Mouse (Mus musculus): ENCODE results near the gene Scd3. TPM values are rescaled to one million over a fixed set of nuclear protein-coding genes. Genes with fewer than 3 reads are reported as not detected.
"Not testable (repeated sequence)": the region's sequence is repeated elsewhere in the genome, so short reads cannot be mapped to it uniquely, and the experiment has no call there.

The Scd3 gene
- polyA plus RNA-seq, 1 experiment from 2014 or later = 0.18 TPM

GRCm38 (mm10) chr19:44247281-44248080 is 44.4 kb downstream of the Scd3 start:
- Histone ChIP-seq H3K27ac (ENCODE audit: low read length) (peak overlapping the region; percentile 93), H3K9me3 (replicated peaks; ENCODE audit: control insufficient read depth, low read length) (no peaks in the 10 kb centered on the region), H3K27me3 (ENCODE audit: control insufficient read depth, insufficient read depth, low read length) (no peaks in the 10 kb centered on the region), H3K4me3 (replicated peaks; ENCODE audit: low read length) (peak overlapping the region; percentile 49), H3K9ac (ENCODE audit: low read length) (peak overlapping the region; percentile 70), H3K36me3 (ENCODE audit: control insufficient read depth, insufficient read depth, low read length) (no peaks in the 10 kb centered on the region), H3K4me1 (ENCODE audit: control insufficient read depth, insufficient read depth, low read length) (peaks cover 27% of the 10 kb centered on the region), H3K4me2 (ENCODE audit: low read depth, low read length) (peak overlapping the region; percentile 70)
- WGBS = 4% methylated on average over 25 of the region's 25 CpGs
- ATAC-seq (ENCODE audit: insufficient read depth, low FRiP score) = peak; percentile 10; the same call in 1 of the 2 replicates

GRCm38 (mm10) chr19:44248081-44248853 is 45.2 kb downstream of the Scd3 start:
- H3K4me3 ChIP-seq (replicated peaks; ENCODE audit: low read length) = peak overlapping the region; percentile 49
- H3K36me3 ChIP-seq (ENCODE audit: control insufficient read depth, insufficient read depth, low read length) = no peaks in the 10 kb centered on the region
- 2% methylated on average over 36 of the region's 36 CpGs for WGBS
- peak; percentile 98 for ATAC-seq (ENCODE audit: insufficient read depth, low FRiP score)
- peak overlapping the region; percentile 93 for H3K27ac ChIP-seq (ENCODE audit: low read length)
- peaks cover 27% of the 10 kb centered on the region for H3K4me1 ChIP-seq (ENCODE audit: control insufficient read depth, insufficient read depth, low read length)
- no peaks in the 10 kb centered on the region for H3K9me3 ChIP-seq (replicated peaks; ENCODE audit: control insufficient read depth, low read length)
- no peaks in the 10 kb centered on the region for H3K27me3 ChIP-seq (ENCODE audit: control insufficient read depth, insufficient read depth, low read length)
- peak overlapping the region; percentile 70 for H3K9ac ChIP-seq (ENCODE audit: low read length)
- H3K4me2 ChIP-seq (ENCODE audit: low read depth, low read length) = peak overlapping the region; percentile 70

GRCm38 (mm10) chr19:44248854-44249351 is 45.8 kb downstream of the Scd3 start:
- peak overlapping the region; percentile 93 for H3K27ac ChIP-seq (ENCODE audit: low read length)
- no peaks in the 10 kb centered on the region for H3K27me3 ChIP-seq (ENCODE audit: control insufficient read depth, insufficient read depth, low read length)
- no peak overlapping the region; the same call in 1 of the 2 replicates for H3K4me3 ChIP-seq (replicated peaks; ENCODE audit: low read length)
- H3K9me3 ChIP-seq (replicated peaks; ENCODE audit: control insufficient read depth, low read length) = no peaks in the 10 kb centered on the region
- peak overlapping the region; percentile 70 for H3K4me2 ChIP-seq (ENCODE audit: low read depth, low read length)
- 51% methylated on average over 11 of the region's 11 CpGs for WGBS
- no peaks in the 10 kb centered on the region for H3K36me3 ChIP-seq (ENCODE audit: control insufficient read depth, insufficient read depth, low read length)
- peak overlapping the region; percentile 51 for H3K9ac ChIP-seq (ENCODE audit: low read length)
- ATAC-seq (ENCODE audit: insufficient read depth, low FRiP score) = no peak
- peaks cover 27% of the 10 kb centered on the region for H3K4me1 ChIP-seq (ENCODE audit: control insufficient read depth, insufficient read depth, low read length)

GRCm38 (mm10) chr19:44251138-44251537 is 48.1 kb downstream of the Scd3 start:
- not testable (repeated sequence) for H3K9me3 ChIP-seq (replicated peaks; ENCODE audit: control insufficient read depth, low read length); H3K27me3 ChIP-seq (ENCODE audit: control insufficient read depth, insufficient read depth, low read length); H3K27ac ChIP-seq (ENCODE audit: low read length); H3K4me2 ChIP-seq (ENCODE audit: low read depth, low read length); H3K36me3 ChIP-seq (ENCODE audit: control insufficient read depth, insufficient read depth, low read length); H3K4me3 ChIP-seq (replicated peaks; ENCODE audit: low read length); ATAC-seq (ENCODE audit: insufficient read depth, low FRiP score); H3K9ac ChIP-seq (ENCODE audit: low read length)
- peaks cover 24% of the 10 kb centered on the region for H3K4me1 ChIP-seq (ENCODE audit: control insufficient read depth, insufficient read depth, low read length)
- 89% methylated on average over 6 of the region's 6 CpGs for WGBS

GRCm38 (mm10) chr19:44251936-44252558 is 49.0 kb downstream of the Scd3 start:
- H3K9me3 ChIP-seq (replicated peaks; ENCODE audit: control insufficient read depth, low read length) = no peaks in the 10 kb centered on the region
- WGBS = 66% methylated on average over 12 of the region's 12 CpGs
- no peak overlapping the region for H3K9ac ChIP-seq (ENCODE audit: low read length)
- H3K4me2 ChIP-seq (ENCODE audit: low read depth, low read length) = no peak overlapping the region
- H3K4me1 ChIP-seq (ENCODE audit: control insufficient read depth, insufficient read depth, low read length) = peaks cover 16% of the 10 kb centered on the region
- no peak overlapping the region for H3K27ac ChIP-seq (ENCODE audit: low read length)
- no peak overlapping the region for H3K4me3 ChIP-seq (replicated peaks; ENCODE audit: low read length)
- no peaks in the 10 kb centered on the region for H3K36me3 ChIP-seq (ENCODE audit: control insufficient read depth, insufficient read depth, low read length)
- no peak for ATAC-seq (ENCODE audit: insufficient read depth, low FRiP score)
- no peaks in the 10 kb centered on the region for H3K27me3 ChIP-seq (ENCODE audit: control insufficient read depth, insufficient read depth, low read length)

- H3K4me3 ChIP-seq (replicated peaks; ENCODE audit: low read length); H3K27ac ChIP-seq (ENCODE audit: low read length); H3K36me3 ChIP-seq (ENCODE audit: control insufficient read depth, insufficient read depth, low read length); ATAC-seq (ENCODE audit: insufficient read depth, low FRiP score); H3K9me3 ChIP-seq (replicated peaks; ENCODE audit: control insufficient read depth, low read length); H3K4me1 ChIP-seq (ENCODE audit: control insufficient read depth, insufficient read depth, low read length); H3K27me3 ChIP-seq (ENCODE audit: control insufficient read depth, insufficient read depth, low read length); H3K9ac ChIP-seq (ENCODE audit: low read length); H3K4me2 ChIP-seq (ENCODE audit: low read depth, low read length): not testable (repeated sequence)
- 92% methylated on average over 2 of the region's 4 CpGs for WGBS
Measured at GRCm38 (mm10) chr19:44254106-44254505, 51.0 kb downstream of the Scd3 start.

- no peaks in the 10 kb centered on the region for H3K36me3 ChIP-seq (ENCODE audit: control insufficient read depth, insufficient read depth, low read length)
- H3K4me2 ChIP-seq (ENCODE audit: low read depth, low read length) = no peak overlapping the region
- H3K4me1 ChIP-seq (ENCODE audit: control insufficient read depth, insufficient read depth, low read length) = no peaks in the 10 kb centered on the region
- H3K9ac ChIP-seq (ENCODE audit: low read length) = no peak overlapping the region
- no peaks in the 10 kb centered on the region for H3K9me3 ChIP-seq (replicated peaks; ENCODE audit: control insufficient read depth, low read length)
- no peak overlapping the region for H3K27ac ChIP-seq (ENCODE audit: low read length)
- H3K27me3 ChIP-seq (ENCODE audit: control insufficient read depth, insufficient read depth, low read length) = no peaks in the 10 kb centered on the region
- ATAC-seq (ENCODE audit: insufficient read depth, low FRiP score) = no peak
- H3K4me3 ChIP-seq (replicated peaks; ENCODE audit: low read length) = no peak overlapping the region
- WGBS = 67% methylated on average over 13 of the region's 13 CpGs
Measured at GRCm38 (mm10) chr19:44257377-44257966, 54.4 kb downstream of the Scd3 start.

- Histone ChIP-seq H3K27me3 (ENCODE audit: control insufficient read depth, insufficient read depth, low read length) (no peaks in the 10 kb centered on the region), H3K4me1 (ENCODE audit: control insufficient read depth, insufficient read depth, low read length) (no peaks in the 10 kb centered on the region), H3K9ac (ENCODE audit: low read length) (no peak overlapping the region), H3K36me3 (ENCODE audit: control insufficient read depth, insufficient read depth, low read length) (no peaks in the 10 kb centered on the region), H3K9me3 (replicated peaks; ENCODE audit: control insufficient read depth, low read length) (no peaks in the 10 kb centered on the region), H3K4me2 (ENCODE audit: low read depth, low read length) (no peak overlapping the region), H3K4me3 (replicated peaks; ENCODE audit: low read length) (no peak overlapping the region), H3K27ac (ENCODE audit: low read length) (no peak overlapping the region)
- no peak for ATAC-seq (ENCODE audit: insufficient read depth, low FRiP score)
- WGBS = 71% methylated on average over 4 of the region's 4 CpGs
Measured at GRCm38 (mm10) chr19:44259484-44259883, 56.4 kb downstream of the Scd3 start.

All from stomach, embryonic 16.5 days (tissue).